Mouse (Mus musculus): ENCODE measurements at regions not wholly inside any gene's neighbourhood (a gene's known extent, or its start where the extent isn't known, plus 50 kb on each side); places are given as distances from the start of the nearest gene placed in this dataset.

GRCm38 (mm10) chr10:8136662-8137061, 180.6 kb upstream of the Tab2 start:
- in situ Hi-C loops (cut with MboI; ENCODE audit: low sequenced_read_pairs in 2 of 2, unreplicated experiment in 2 of 2), result no loop called here
- no peak for TF ChIP-seq HCFC1 (IDR thresholded peaks at IDR 0.05; ENCODE audit: borderline replicate concordance, insufficient read depth, low read length)
- no peak for TF ChIP-seq ZNF384 (IDR thresholded peaks at IDR 0.05; ENCODE audit: low read depth, low read length)
- no peak for TF ChIP-seq CHD2 (IDR thresholded peaks at IDR 0.05; ENCODE audit: low read depth, low read length)
- no peak for TF ChIP-seq ZC3H11A (IDR thresholded peaks at IDR 0.05; ENCODE audit: borderline replicate concordance, low read depth, low read length)
- TF ChIP-seq MAFK (IDR thresholded peaks at IDR 0.05; ENCODE audit: insufficient read depth, low read depth, low read length), result no peak
- Histone ChIP-seq H3K27ac (ENCODE audit: insufficient read depth, low read depth, low read length, poor library complexity, severe bottlenecking) (no peak overlapping the region), H3K4me3 (ENCODE audit: insufficient read depth in 1 of 2, low read depth in 1 of 2, low read length in 2 of 2, poor library complexity in 1 of 2, severe bottlenecking in 1 of 2) (no peak overlapping the region), H3K9ac (ENCODE audit: insufficient read depth, low read depth, low read length, poor library complexity, severe bottlenecking) (no peak overlapping the region), H3K4me1 (ENCODE audit: control insufficient read depth in 2 of 2, insufficient read depth in 2 of 2, low read length in 2 of 2, poor library complexity in 1 of 2) (peaks cover 5 to 8% of the 10 kb centered on the region in 2 experiments), H3K9me3 (ENCODE audit: control insufficient read depth, insufficient read depth, low read depth, low read length) (no peaks in the 10 kb centered on the region), H3K36me3 (ENCODE audit: control insufficient read depth, insufficient read depth, low read length, poor library complexity, severe bottlenecking) (no peaks in the 10 kb centered on the region)
- no peak for DNase-seq (ENCODE audit: low read depth, low spot score)

- H3K27ac ChIP-seq (ENCODE audit: insufficient read depth, low read depth, low read length, poor library complexity, severe bottlenecking), result no peak overlapping the region
- DNase-seq (ENCODE audit: low read depth, low spot score), result no peak
- H3K9ac ChIP-seq (ENCODE audit: insufficient read depth, low read depth, low read length, poor library complexity, severe bottlenecking), result no peak overlapping the region
- TF ChIP-seq ZNF384 (IDR thresholded peaks at IDR 0.05; ENCODE audit: low read depth, low read length) (no peak), MAFK (IDR thresholded peaks at IDR 0.05; ENCODE audit: insufficient read depth, low read depth, low read length) (no peak), ZC3H11A (IDR thresholded peaks at IDR 0.05; ENCODE audit: borderline replicate concordance, low read depth, low read length) (no peak), CHD2 (IDR thresholded peaks at IDR 0.05; ENCODE audit: low read depth, low read length) (no peak), HCFC1 (IDR thresholded peaks at IDR 0.05; ENCODE audit: borderline replicate concordance, insufficient read depth, low read length) (no peak)
- H3K4me3 ChIP-seq (ENCODE audit: insufficient read depth in 1 of 2, low read depth in 1 of 2, low read length in 2 of 2, poor library complexity in 1 of 2, severe bottlenecking in 1 of 2), result no peak overlapping the region
- H3K36me3 ChIP-seq (ENCODE audit: control insufficient read depth, insufficient read depth, low read length, poor library complexity, severe bottlenecking), result no peaks in the 10 kb centered on the region
- in situ Hi-C loops (cut with MboI; ENCODE audit: low sequenced_read_pairs in 2 of 2, unreplicated experiment in 2 of 2), result no loop called here
- peaks cover 8 to 10% of the 10 kb centered on the region in 2 experiments for H3K4me1 ChIP-seq (ENCODE audit: control insufficient read depth in 2 of 2, insufficient read depth in 2 of 2, low read length in 2 of 2, poor library complexity in 1 of 2)
- no peaks in the 10 kb centered on the region for H3K9me3 ChIP-seq (ENCODE audit: control insufficient read depth, insufficient read depth, low read depth, low read length)
Measured at GRCm38 (mm10) chr10:8135272-8135671, 179.2 kb upstream of the Tab2 start.

GRCm38 (mm10) chr10:8134398-8134797, 178.4 kb upstream of the Tab2 start:
- Histone ChIP-seq H3K9ac (ENCODE audit: insufficient read depth, low read depth, low read length, poor library complexity, severe bottlenecking) (no peak overlapping the region), H3K27ac (ENCODE audit: insufficient read depth, low read depth, low read length, poor library complexity, severe bottlenecking) (no peak overlapping the region), H3K36me3 (ENCODE audit: control insufficient read depth, insufficient read depth, low read length, poor library complexity, severe bottlenecking) (no peaks in the 10 kb centered on the region), H3K9me3 (ENCODE audit: control insufficient read depth, insufficient read depth, low read depth, low read length) (no peaks in the 10 kb centered on the region), H3K4me1 (ENCODE audit: control insufficient read depth in 2 of 2, insufficient read depth in 2 of 2, low read length in 2 of 2, poor library complexity in 1 of 2) (peaks cover 8 to 12% of the 10 kb centered on the region in 2 experiments), H3K4me3 (ENCODE audit: insufficient read depth in 1 of 2, low read depth in 1 of 2, low read length in 2 of 2, poor library complexity in 1 of 2, severe bottlenecking in 1 of 2) (no peak overlapping the region)
- in situ Hi-C loops (cut with MboI; ENCODE audit: low sequenced_read_pairs in 2 of 2, unreplicated experiment in 2 of 2), result no loop called here
- no peak for DNase-seq (ENCODE audit: low read depth, low spot score)
- TF ChIP-seq MAFK (IDR thresholded peaks at IDR 0.05; ENCODE audit: insufficient read depth, low read depth, low read length) (no peak), CHD2 (IDR thresholded peaks at IDR 0.05; ENCODE audit: low read depth, low read length) (no peak), ZC3H11A (IDR thresholded peaks at IDR 0.05; ENCODE audit: borderline replicate concordance, low read depth, low read length) (no peak), ZNF384 (IDR thresholded peaks at IDR 0.05; ENCODE audit: low read depth, low read length) (no peak), HCFC1 (IDR thresholded peaks at IDR 0.05; ENCODE audit: borderline replicate concordance, insufficient read depth, low read length) (no peak)

GRCm38 (mm10) chr10:8133451-8133952, 177.5 kb upstream of the Tab2 start:
- H3K9me3 ChIP-seq (ENCODE audit: control insufficient read depth, insufficient read depth, low read depth, low read length), result no peaks in the 10 kb centered on the region
- no peaks in the 10 kb centered on the region for H3K36me3 ChIP-seq (ENCODE audit: control insufficient read depth, insufficient read depth, low read length, poor library complexity, severe bottlenecking)
- in situ Hi-C loops (cut with MboI; ENCODE audit: low sequenced_read_pairs in 2 of 2, unreplicated experiment in 2 of 2), result no loop called here
- TF ChIP-seq ZC3H11A (IDR thresholded peaks at IDR 0.05; ENCODE audit: borderline replicate concordance, low read depth, low read length) (no peak), ZNF384 (IDR thresholded peaks at IDR 0.05; ENCODE audit: low read depth, low read length) (no peak), MAFK (IDR thresholded peaks at IDR 0.05; ENCODE audit: insufficient read depth, low read depth, low read length) (no peak), HCFC1 (IDR thresholded peaks at IDR 0.05; ENCODE audit: borderline replicate concordance, insufficient read depth, low read length) (no peak), CHD2 (IDR thresholded peaks at IDR 0.05; ENCODE audit: low read depth, low read length) (no peak)
- H3K27ac ChIP-seq (ENCODE audit: insufficient read depth, low read depth, low read length, poor library complexity, severe bottlenecking), result no peak overlapping the region
- H3K4me3 ChIP-seq (ENCODE audit: insufficient read depth in 1 of 2, low read depth in 1 of 2, low read length in 2 of 2, poor library complexity in 1 of 2, severe bottlenecking in 1 of 2), result no peak overlapping the region; a peak in 1 of 4 replicates
- no peak overlapping the region for H3K9ac ChIP-seq (ENCODE audit: insufficient read depth, low read depth, low read length, poor library complexity, severe bottlenecking)
- DNase-seq (ENCODE audit: low read depth, low spot score), result no peak
- peaks cover 8 to 12% of the 10 kb centered on the region in 2 experiments for H3K4me1 ChIP-seq (ENCODE audit: control insufficient read depth in 2 of 2, insufficient read depth in 2 of 2, low read length in 2 of 2, poor library complexity in 1 of 2)

Measured in ES-E14 (cell line).